Mouse (Mus musculus): ENCODE data around the gene Eif4g3.

The Eif4g3 gene

DNA sequence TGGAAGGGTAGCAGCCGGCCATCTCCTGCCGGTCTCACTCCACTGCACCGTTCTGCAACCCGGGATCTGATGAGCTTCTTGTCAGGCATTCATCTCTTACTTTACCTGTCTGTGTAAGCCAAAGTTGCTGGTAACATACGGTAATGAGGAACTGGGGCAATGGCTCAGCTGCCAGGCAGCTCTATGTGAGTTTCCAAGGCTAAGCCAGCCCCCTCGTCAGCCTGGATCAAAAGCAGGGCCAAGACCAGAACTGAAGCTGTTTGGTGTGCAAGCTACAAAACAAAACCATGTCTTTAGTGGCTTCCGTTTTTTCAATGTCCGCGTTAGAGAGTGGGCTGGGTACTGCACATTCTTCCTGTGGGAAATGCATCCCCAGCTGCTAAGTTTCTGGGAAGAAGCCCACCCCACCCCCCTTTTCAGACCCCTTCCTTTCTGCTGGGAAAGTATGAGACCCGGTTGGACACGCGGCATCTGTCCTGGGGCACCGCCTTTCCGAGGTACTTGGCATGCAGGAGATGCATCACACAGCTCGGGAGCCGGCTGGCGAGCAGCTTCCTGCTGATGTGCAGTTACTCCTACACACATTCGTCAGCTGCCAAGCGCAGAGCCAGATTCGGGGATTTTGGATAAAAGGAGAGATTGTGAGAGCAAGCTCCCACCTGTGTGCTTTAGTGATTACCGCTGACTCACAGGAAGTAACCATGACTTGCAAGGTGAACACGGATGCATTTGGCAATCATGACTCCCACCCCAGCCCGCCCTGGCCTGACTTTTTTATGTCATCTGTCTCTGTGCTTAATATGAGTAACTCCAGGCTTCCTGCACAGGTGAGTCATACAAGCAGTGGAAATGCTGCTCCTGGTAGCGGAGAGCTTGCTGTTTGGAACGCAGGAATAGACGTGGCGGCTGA is 254.2 kb downstream of the Eif4g3 start:
- peak in 1 of 2 experiments; percentile 5 for DNase-seq

DNA sequence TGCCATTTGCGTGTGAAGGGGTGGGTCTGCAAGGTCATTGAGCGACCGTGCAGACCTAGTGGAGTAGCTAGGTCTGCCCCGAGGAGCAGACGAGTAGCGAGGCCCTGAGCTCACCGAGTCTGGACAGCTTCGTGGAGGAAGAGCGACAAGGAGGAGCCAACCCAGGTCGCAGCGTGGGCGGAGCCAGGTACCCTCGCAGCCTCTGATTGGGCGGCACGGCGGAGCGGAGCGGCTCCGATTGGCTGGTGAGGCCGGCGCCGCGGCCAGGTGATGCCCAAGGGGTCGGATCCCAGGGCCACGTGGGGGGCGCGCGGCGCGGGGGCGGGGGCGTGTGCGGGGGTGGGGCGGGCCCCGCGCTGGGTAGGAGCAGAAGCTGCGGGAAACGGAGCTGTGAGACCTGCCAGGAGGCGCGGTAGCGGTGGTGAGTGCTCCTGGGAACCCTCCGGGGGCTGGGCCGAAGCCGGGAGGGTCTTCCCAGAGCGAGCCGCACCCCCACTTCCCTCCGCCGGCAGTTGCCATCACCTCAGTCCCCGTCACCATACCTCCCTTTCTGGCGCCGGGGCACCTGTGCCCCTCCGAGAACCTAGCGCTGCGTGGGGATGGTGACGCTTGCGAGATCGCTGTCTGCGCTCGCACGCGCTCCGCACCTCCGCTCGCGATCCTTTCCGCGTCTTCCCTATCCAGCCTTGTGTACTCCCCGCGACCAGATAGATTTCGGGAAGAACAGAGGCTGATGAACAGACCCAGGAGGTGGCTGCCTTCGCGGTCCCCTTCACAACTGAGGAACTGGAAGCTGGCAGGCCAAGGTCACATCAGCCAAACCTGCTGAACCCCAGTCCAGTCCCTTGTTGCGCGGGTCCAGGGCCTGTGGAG is 257.5 kb downstream of the Eif4g3 start, which contains the start of the genes Sh2d5 and Kif17:
TSS of gene Sh2d5 (plus strand) at position 316 of the 873 bp plus-strand sequence.
TSS of gene Kif17 (plus strand) at position 348 of the 873 bp plus-strand sequence.
- DNase-seq = peak; percentile 75 to 79

DNA sequence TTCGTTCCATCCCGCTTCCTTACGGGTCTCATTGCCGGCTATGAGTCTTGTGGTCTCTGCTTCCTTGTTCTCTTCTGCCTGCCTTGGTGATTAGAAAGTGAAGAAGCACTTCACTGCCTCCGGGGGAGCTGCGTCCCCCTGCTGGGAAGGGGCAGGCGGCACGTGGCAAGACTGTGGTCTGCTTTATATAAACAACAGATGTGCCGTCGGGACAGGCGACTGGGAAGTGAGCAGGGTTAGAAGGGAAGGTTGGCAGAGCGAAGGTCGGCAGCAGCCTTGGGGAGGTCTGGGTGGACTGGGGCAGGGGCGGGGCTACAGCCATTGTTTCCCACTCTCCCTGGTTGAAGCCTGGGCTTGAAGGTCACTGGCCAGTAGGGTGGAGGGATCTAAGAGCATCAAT is 259.0 kb downstream of the Eif4g3 start:
- no peak for DNase-seq

DNA sequence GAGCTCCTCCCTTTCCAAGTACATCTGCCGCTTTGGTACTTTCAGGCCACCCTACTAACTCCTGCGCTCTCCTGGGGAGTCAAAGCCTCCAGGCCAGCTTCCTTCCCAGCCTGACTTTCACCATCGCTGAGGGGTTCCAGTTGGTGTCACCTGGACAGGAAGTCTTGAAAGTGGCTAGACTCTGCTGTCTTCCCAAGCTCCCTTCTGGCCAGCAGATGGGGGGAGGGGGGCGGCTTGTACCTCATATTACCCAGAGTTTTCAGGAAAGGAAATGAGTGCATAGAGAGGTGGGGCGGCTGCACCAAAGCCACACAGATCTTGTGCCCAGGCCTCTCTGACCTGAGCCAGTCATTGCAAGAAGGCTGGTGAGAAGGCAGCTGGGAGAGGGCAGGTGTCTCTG is 259.4 kb downstream of the Eif4g3 start:
- no peak for DNase-seq

DNA sequence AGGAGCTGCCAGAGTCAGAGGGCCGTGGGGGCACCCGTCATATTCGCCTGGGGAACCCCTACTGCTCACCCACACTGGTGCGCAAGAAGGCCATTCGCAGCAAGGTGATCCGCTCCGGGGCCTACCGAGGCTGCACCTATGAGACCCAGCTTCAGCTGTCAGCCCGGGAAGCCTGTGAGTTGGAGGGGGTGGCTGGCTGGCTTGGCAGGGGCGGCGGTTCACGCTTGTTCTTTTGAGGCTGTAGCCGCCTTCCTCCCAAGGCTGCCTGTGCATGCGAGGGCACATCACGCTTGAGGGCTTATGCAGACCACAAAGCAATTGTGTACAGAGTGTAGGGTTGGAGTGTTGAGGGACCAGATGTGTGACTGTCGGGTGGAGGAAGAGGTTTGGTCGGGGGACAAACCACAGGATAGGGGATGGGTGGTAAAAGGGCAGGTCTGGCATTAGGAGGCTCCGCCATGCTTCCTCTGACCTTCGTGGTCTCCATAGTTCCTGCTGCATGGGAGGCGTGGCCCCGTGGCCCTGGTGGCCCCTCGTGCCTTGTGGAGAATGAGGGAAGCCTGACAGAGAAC is 264.4 kb downstream of the Eif4g3 start:
- DNase-seq = no peak

Measured in lung, adult 18-20 months (tissue).